Mouse (Mus musculus): ENCODE results near the gene Gpr65.

- TF ChIP-seq CTCF (conservative IDR thresholded peaks at IDR 0.05; ENCODE audit: insufficient read depth, insufficient read length, low read depth, low read length) (no peak), POLR2A (IDR thresholded peaks at IDR 0.05; ENCODE audit: low read depth, low read length) (no peak)
Measured at GRCm38 (mm10) chr12:98282776-98283486, 14.5 kb downstream of the Gpr65 start.
